Mouse (Mus musculus) heart, embryonic 15.5 days (tissue): Measurements from ENCODE around the gene Megf11. TPM values are rescaled to one million over a fixed set of nuclear protein-coding genes. Genes with fewer than 3 reads are reported as not detected.
"Not testable (repeated sequence)": the region's sequence is repeated elsewhere in the genome, so short reads cannot be mapped to it uniquely, and the experiment has no call there.

Experiments used
- ATAC-seq: fragments of 200-750 bp; cut with Nextera tagmentation; replicated peaks from 2 replicates; pipeline ENCODE4 v1.8.0; 2017; ENCODE audit warnings: low read depth, moderate TSS enrichment; ENCODE audit not compliant: insufficient number of reproducible peaks, insufficient read depth, low FRiP score
- H3K27ac ChIP-seq: fragments of 300-500 bp; sonication (generic); 2 replicates; pipeline ENCODE4 v1.5.1; 2015; ENCODE audit warnings: mild to moderate bottlenecking, inconsistent platforms
- H3K27me3 ChIP-seq: fragments of 300-500 bp; sonication (generic); 2 replicates; pipeline ENCODE4 v1.6.1; 2015; ENCODE audit warnings: inconsistent platforms
- H3K36me3 ChIP-seq: fragments of 300-500 bp; sonication (generic); 2 replicates; pipeline ENCODE4 v1.6.1; 2015; ENCODE audit warnings: mild to moderate bottlenecking, inconsistent platforms
- H3K4me1 ChIP-seq: fragments of 300-500 bp; sonication (generic); replicated peaks from 2 replicates; pipeline ENCODE4 v1.6.1; 2015; ENCODE audit warnings: inconsistent platforms
- H3K4me2 ChIP-seq: fragments of 300-500 bp; sonication (generic); 2 replicates; pipeline ENCODE4 v1.6.1; 2015; ENCODE audit warnings: inconsistent platforms, mild to moderate bottlenecking, moderate library complexity
- H3K4me3 ChIP-seq: fragments of 300-500 bp; sonication (generic); 2 replicates; pipeline ENCODE4 v1.5.1; 2015; ENCODE audit warnings: mild to moderate bottlenecking, inconsistent platforms
- H3K9ac ChIP-seq: fragments of 300-500 bp; sonication (generic); 2 replicates; pipeline ENCODE4 v1.6.1; 2015; ENCODE audit warnings: mild to moderate bottlenecking, inconsistent platforms
- H3K9me3 ChIP-seq: fragments of 300-500 bp; sonication (generic); replicated peaks from 2 replicates; pipeline ENCODE4 v1.6.1; 2016; ENCODE audit warnings: inconsistent platforms
- WGBS: fragments of 180-500 bp; shearing (Covaris S2); methylation state at CpG from one replicate; pipeline ENCODE4 v1.1.7; 2015; ENCODE audit warnings: mixed read lengths; 5-methylcytosine and 5-hydroxymethylcytosine counted together
- polyA plus RNA-seq: library from polyadenylated mRNA; unstranded; fragments of >200 nt; fragmentation: Nextera tagmentation; extraction: Ambion mirVana; gene quantifications from 2 replicates; pipeline ENCODE4 v1.2.1, GENCODE M21; 2015

The Megf11 gene
- polyA plus RNA-seq, 1 experiment from 2014 or later: 0.63 TPM

- Histone ChIP-seq H3K4me3 (no peak overlapping the region), H3K4me1 (peaks cover 5% of the 10 kb centered on the region), H3K9ac (no peak overlapping the region), H3K4me2 (no peak overlapping the region), H3K27ac (no peak overlapping the region), H3K36me3 (peaks cover 7% of the 10 kb centered on the region; the same call in 1 of the 2 replicates), H3K9me3 (no peaks in the 10 kb centered on the region), H3K27me3 (no peaks in the 10 kb centered on the region)
- 79% methylated on average over 4 of the region's 4 CpGs for WGBS
- ATAC-seq: no peak
Observed at GRCm38 (mm10) chr9:64696404-64696803, 311.0 kb downstream of the Megf11 start.

GRCm38 (mm10) chr9:64697006-64697405 is 311.6 kb downstream of the Megf11 start:
- no peak for ATAC-seq
- WGBS: 77% methylated on average over 1 of the region's 1 CpGs
- peaks cover 11% of the 10 kb centered on the region for H3K4me1 ChIP-seq
- no peak overlapping the region for H3K4me2 ChIP-seq
- H3K4me3 ChIP-seq: no peak overlapping the region
- no peaks in the 10 kb centered on the region for H3K27me3 ChIP-seq
- H3K36me3 ChIP-seq: peaks cover 7% of the 10 kb centered on the region; the same call in 1 of the 2 replicates
- H3K9ac ChIP-seq: no peak overlapping the region
- no peaks in the 10 kb centered on the region for H3K9me3 ChIP-seq
- H3K27ac ChIP-seq: no peak overlapping the region

DNA sequence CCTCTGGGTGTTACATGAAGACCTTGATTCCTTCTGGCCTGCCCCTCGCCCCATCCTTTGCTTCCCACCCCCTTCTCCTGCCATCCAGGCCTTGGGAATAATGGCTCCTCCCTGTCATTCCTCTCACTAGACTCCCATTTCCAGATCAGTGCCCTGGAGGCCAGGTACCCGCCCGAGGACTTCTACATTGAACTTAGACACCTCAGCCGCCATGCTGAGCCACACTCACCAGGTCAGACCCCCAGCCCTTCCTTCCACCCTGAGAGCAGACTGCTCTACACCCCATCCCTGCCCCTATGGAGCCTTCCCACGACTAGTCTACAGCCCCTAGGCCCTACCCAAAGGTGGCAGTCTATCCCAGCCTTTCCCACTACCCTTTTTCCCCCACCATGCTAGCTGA is 312.3 kb downstream of the Megf11 start:
- no peaks in the 10 kb centered on the region for H3K9me3 ChIP-seq
- no peak for ATAC-seq
- no peak overlapping the region for H3K4me3 ChIP-seq
- peaks cover 17% of the 10 kb centered on the region for H3K4me1 ChIP-seq
- H3K4me2 ChIP-seq: no peak overlapping the region
- no peak overlapping the region for H3K27ac ChIP-seq
- peaks cover 7% of the 10 kb centered on the region; the same call in 1 of the 2 replicates for H3K36me3 ChIP-seq
- H3K27me3 ChIP-seq: no peaks in the 10 kb centered on the region
- no peak overlapping the region for H3K9ac ChIP-seq
- 84% methylated on average over 5 of the region's 5 CpGs for WGBS

DNA sequence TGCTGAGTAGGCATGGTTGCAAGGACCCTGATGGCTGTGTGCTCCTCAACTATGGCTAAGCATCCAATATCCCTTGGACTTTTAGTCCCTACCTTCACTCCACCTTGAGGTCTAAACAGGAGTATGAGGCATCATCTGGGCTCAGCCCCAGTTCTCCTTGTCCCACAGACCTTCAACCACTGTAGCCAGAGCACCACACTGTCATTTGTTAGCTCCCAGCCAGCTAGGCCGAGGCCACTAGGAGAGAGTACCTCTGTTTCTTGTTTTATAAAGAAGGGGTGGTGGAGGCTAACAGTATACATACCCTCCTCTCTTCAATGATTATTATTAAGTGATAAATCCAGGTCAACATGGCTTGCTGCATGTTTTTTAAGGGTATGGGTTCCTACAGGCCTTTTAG is 313.2 kb downstream of the Megf11 start:
- Histone ChIP-seq H3K27ac (no peak overlapping the region), H3K27me3 (no peaks in the 10 kb centered on the region), H3K9me3 (no peaks in the 10 kb centered on the region), H3K4me2 (no peak overlapping the region), H3K36me3 (peaks cover 7% of the 10 kb centered on the region; the same call in 1 of the 2 replicates), H3K4me3 (no peak overlapping the region), H3K4me1 (peaks cover 22% of the 10 kb centered on the region), H3K9ac (no peak overlapping the region)
- no peak for ATAC-seq
- 91% methylated on average over 1 of the region's 1 CpGs for WGBS

DNA sequence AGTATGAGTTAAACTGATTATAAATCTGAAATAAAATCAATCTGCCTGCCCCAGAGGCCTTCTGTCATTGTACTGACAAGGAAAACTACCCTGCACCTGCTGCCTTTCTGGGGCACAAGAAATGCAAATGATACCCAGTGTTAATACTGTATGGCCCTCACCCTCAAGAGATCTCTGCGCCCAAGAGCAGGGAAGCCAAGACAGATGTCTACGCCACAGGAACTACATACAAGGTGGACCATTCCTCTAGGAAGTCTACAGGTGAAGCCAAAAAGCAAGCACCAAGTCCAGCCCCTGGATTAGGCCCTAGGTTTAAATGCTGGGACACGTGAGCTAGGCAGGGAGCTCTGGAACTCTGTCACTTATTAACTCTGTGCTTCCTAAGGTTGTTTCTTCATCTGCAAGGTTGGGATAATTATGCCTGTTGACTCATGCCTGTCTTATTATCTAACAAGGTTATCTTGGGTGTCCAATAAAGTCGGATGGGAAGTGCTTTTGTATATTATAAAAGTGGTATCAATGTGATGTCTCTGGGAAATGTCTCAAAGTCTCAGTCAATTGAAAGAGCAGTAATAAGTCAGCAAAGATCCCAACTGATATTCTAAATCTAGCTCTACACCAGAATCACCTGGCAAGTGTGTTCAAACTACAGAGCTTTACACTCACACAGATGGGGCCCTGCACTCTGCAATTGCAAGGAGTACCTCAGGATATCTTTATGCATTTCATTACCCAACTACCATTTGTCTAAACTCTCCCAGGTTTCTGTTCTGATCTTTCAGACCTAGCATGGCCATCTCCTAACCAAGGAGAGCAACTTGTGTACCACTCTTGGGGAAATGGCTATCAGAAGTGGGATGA is 315.3 kb downstream of the Megf11 start:
- no peaks in the 10 kb centered on the region for H3K27me3 ChIP-seq
- H3K9me3 ChIP-seq: no peaks in the 10 kb centered on the region
- no peak overlapping the region for H3K4me3 ChIP-seq
- H3K36me3 ChIP-seq: peaks cover 10% of the 10 kb centered on the region; the same call in 1 of the 2 replicates
- no peak overlapping the region for H3K27ac ChIP-seq
- H3K4me2 ChIP-seq: no peak overlapping the region
- H3K9ac ChIP-seq: no peak overlapping the region
- H3K4me1 ChIP-seq: peaks cover 22% of the 10 kb centered on the region
- 89% methylated on average over 4 of the region's 4 CpGs for WGBS
- no peak for ATAC-seq

GRCm38 (mm10) chr9:64701651-64702050 is 316.2 kb downstream of the Megf11 start:
- peaks cover 15% of the 10 kb centered on the region; the same call in 1 of the 2 replicates for H3K36me3 ChIP-seq

DNA sequence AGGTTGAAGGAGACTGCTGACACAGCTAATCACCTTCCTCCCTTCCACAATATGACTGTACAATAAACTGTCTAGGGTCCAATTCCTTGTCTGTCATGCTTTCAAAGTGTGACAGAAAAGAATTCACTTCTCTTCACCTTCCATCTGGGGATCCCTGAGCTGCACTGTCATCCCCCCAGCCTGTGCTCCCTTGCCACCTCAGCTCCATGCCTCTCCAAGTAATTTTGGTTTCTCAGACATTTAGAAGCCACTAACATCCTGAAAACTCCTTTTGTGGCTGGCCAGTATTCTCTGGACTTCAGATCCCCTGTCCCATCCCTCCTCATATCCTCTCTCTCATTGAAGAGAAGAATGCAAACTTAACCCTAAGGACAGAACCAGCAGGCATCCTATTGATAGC is 317.0 kb downstream of the Megf11 start:
- no peak overlapping the region for H3K4me2 ChIP-seq
- H3K4me3 ChIP-seq: no peak overlapping the region
- no peak overlapping the region; the same call in 1 of the 2 replicates for H3K27ac ChIP-seq
- ATAC-seq: no peak
- H3K4me1 ChIP-seq: peaks cover 22% of the 10 kb centered on the region
- no peak overlapping the region for H3K9ac ChIP-seq
- peaks cover 21% of the 10 kb centered on the region; the same call in 1 of the 2 replicates for H3K36me3 ChIP-seq
- no peaks in the 10 kb centered on the region for H3K9me3 ChIP-seq
- H3K27me3 ChIP-seq: no peaks in the 10 kb centered on the region

More at GRCm38 (mm10) chr9:64701651-64702050, 316.2 kb downstream of the Megf11 start:
- 50% methylated on average over 1 of the region's 1 CpGs for WGBS
- Histone ChIP-seq H3K9me3 (no peaks in the 10 kb centered on the region), H3K27ac (no peak overlapping the region), H3K27me3 (no peaks in the 10 kb centered on the region), H3K4me3 (no peak overlapping the region), H3K4me2 (no peak overlapping the region), H3K9ac (no peak overlapping the region), H3K4me1 (peaks cover 22% of the 10 kb centered on the region)
- ATAC-seq: peak; percentile 38; the same call in 1 of the 2 replicates

DNA sequence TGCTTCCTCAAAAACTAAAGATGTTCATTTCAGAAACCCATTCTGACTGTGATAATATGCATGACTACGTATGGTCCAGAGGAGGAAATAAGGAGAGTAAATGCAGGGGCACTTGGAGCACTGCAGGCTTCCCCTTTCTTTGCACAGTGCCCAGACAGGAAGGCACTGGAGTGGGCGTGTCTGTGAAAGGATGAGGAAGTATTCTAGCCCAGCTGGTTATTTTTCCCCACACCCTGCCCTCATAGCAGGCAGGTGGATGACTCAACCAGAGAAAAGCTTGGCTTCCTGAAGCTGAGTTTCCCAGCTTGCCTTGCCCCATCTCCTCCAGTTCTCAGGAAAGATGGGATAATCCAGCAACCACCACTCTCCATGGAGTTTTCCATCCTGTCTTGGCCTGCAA is 317.5 kb downstream of the Megf11 start:
- Histone ChIP-seq H3K4me1 (peaks cover 22% of the 10 kb centered on the region), H3K4me3 (no peak overlapping the region), H3K9me3 (no peaks in the 10 kb centered on the region), H3K9ac (no peak overlapping the region), H3K4me2 (no peak overlapping the region), H3K27me3 (no peaks in the 10 kb centered on the region), H3K36me3 (peaks cover 23% of the 10 kb centered on the region; the same call in 1 of the 2 replicates), H3K27ac (no peak overlapping the region; the same call in 1 of the 2 replicates)
- 71% methylated on average over 2 of the region's 2 CpGs for WGBS
- ATAC-seq: no peak

DNA sequence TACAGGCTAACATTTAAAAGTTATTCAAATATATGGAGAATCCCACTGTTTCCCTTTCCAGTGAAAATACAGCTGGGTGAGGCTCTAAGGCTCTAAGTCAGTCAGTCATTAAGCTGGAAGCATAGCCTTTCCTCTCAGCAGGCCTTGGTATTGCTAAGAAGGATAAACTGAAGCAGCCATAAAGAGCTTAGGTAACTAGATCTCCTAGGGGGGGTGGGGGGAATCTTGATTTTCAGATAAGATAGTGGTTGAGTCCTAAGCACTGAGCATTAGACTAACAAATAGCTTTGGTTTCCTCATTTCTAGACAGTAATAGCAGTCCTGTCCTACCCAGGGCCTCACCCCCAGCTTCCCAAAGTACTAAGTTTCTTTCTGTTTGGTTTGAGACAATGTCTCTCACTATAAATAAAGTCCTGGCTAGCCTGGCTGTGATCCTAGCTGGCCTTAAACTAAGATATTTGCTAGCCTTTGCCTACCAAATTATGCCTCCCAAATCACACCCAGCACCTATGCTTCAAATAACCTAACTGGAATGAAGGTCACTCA is 318.1 kb downstream of the Megf11 start:
- peaks cover 28% of the 10 kb centered on the region; the same call in 1 of the 2 replicates for H3K36me3 ChIP-seq
- peaks cover 22% of the 10 kb centered on the region for H3K4me1 ChIP-seq
- no peak for ATAC-seq
- no peak overlapping the region for H3K4me3 ChIP-seq
- no peaks in the 10 kb centered on the region for H3K27me3 ChIP-seq
- no peak overlapping the region for H3K4me2 ChIP-seq
- H3K27ac ChIP-seq: no peak overlapping the region
- no peak overlapping the region for H3K9ac ChIP-seq
- H3K9me3 ChIP-seq: no peaks in the 10 kb centered on the region

- no peaks in the 10 kb centered on the region for H3K27me3 ChIP-seq
- H3K9me3 ChIP-seq: no peaks in the 10 kb centered on the region
- H3K4me1 ChIP-seq: peaks cover 22% of the 10 kb centered on the region
- peaks cover 28% of the 10 kb centered on the region; the same call in 1 of the 2 replicates for H3K36me3 ChIP-seq
- ATAC-seq: no peak
- H3K9ac ChIP-seq: no peak overlapping the region
- H3K4me2 ChIP-seq: no peak overlapping the region
- H3K4me3 ChIP-seq: no peak overlapping the region
- H3K27ac ChIP-seq: no peak overlapping the region
- WGBS: 86% methylated on average over 5 of the region's 5 CpGs
Observed at GRCm38 (mm10) chr9:64704073-64704840, 318.8 kb downstream of the Megf11 start.

DNA sequence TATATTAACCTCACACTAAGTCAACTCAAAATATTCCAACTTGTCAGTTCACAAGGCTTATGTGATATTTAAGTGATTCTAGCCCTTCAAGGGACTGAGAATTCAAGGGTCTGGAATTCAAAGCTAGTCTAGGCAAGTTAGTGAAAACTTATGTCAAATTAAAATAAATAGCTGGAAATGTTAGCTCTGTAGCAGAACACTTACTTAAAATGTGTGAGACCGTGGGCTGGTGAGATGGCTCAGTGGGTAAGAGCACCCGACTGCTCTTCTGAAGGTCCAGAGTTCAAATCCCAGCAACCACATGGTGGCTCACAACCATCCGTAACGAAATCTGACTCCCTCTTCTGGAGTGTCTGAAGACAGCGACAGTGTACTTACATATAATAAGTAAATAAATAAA is 324.9 kb downstream of the Megf11 start:
- H3K27me3 ChIP-seq, H3K4me3 ChIP-seq, H3K4me2 ChIP-seq, H3K9me3 ChIP-seq, H3K9ac ChIP-seq, H3K27ac ChIP-seq, ATAC-seq, H3K4me1 ChIP-seq: not testable (repeated sequence)
- WGBS: 87% methylated on average over 5 of the region's 5 CpGs
- peaks cover 25% of the 10 kb centered on the region; the same call in 1 of the 2 replicates for H3K36me3 ChIP-seq
